Comparison of ENCODE assay signal across 7 mouse cellular contexts in genomic region chr4:137722230-137722629, GRCm38 (mm10).
"Had no signal": no experiment of that assay in that cellular context is flagged by ENCODE, and none has a peak within 500 bp of the region (broad histone marks: within the 10 kb centered on the region; RNA-seq: fewer than 3 reads in every experiment).

No protein-coding gene starts in this region.

- H3K27ac ChIP-seq: midbrain, embryonic 12.5 days; neural tube, embryonic 13.5 days; neural tube, embryonic 15.5 days had no signal

- H3K9me3 ChIP-seq: midbrain, embryonic 10.5 days; midbrain, embryonic 12.5 days; neural tube, embryonic 13.5 days; neural tube, embryonic 15.5 days had no signal

- DNase-seq: thymus, adult 18-20 months had no signal

- H3K4me3 ChIP-seq: midbrain, embryonic 12.5 days; myocyte; neural tube, embryonic 13.5 days; neural tube, embryonic 15.5 days had no signal

- H3K9ac ChIP-seq: lung, embryonic 14.5 days; neural tube, embryonic 15.5 days had no signal

- H3K36me3 ChIP-seq: midbrain, embryonic 10.5 days; midbrain, embryonic 12.5 days; neural tube, embryonic 13.5 days had no signal

- H3K4me2 ChIP-seq: lung, embryonic 14.5 days; midbrain, embryonic 12.5 days; neural tube, embryonic 13.5 days; neural tube, embryonic 15.5 days had no signal
